Mouse (Mus musculus) gonadal fat pad, adult 2 months (tissue): ENCODE results near the gene Rai1. TPM values are rescaled to one million over a fixed set of nuclear protein-coding genes. Genes with fewer than 3 reads are reported as not detected.

ENCODE experiments used
- DNase-seq: peaks from one replicate; pipeline ENCODE4 v3.0.0-alpha.2; 2012; ENCODE audit warnings: low read depth
- polyA plus RNA-seq: library from polyadenylated mRNA; depleted of rRNA; stranded (reverse); fragments of >200 nt; gene quantifications from 2 replicates; pipeline ENCODE4 v1.2.3, GENCODE M21; 2012; rRNA removed

The Rai1 gene
- 24.1 and 35.7 TPM in 2 replicates for polyA plus RNA-seq

- DNase-seq = no peak
Observed at GRCm38 (mm10) chr11:60104810-60105592, at the start of gene Rai1. Gene Rai1 (plus strand): TSS chr11:60105013.

- no peak for DNase-seq
Observed at GRCm38 (mm10) chr11:60056520-60056919, 48.3 kb upstream of the Rai1 start.

GRCm38 (mm10) chr11:60057987-60058386, 46.8 kb upstream of the Rai1 start:
- DNase-seq = no peak

DNA sequence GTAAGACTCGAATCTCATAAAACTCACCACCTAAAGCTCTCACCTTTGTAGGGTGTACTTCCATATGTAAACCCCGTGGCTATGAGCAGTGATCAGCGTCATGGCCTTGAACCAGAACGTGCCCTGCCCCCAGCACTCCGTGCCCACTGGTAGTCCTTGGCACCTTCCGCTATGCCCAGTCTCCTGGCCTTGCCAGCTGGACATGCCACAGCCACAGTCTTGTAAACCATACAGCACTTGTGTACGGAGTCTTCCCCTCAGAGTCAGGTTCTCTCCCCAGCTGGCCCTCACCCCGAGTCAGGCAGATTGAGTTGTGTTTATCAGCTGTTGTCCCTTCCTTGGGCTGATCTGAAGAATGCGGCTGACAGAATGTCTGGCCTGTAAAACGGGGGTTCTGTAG, 46.4 kb upstream of the Rai1 start:
- no peak for DNase-seq

- DNase-seq = no peak
Observed at GRCm38 (mm10) chr11:60060026-60060425, 44.8 kb upstream of the Rai1 start.

GRCm38 (mm10) chr11:60061504-60062006, 43.3 kb upstream of the Rai1 start:
- DNase-seq = no peak

GRCm38 (mm10) chr11:60065267-60065666, 39.5 kb upstream of the Rai1 start:
- DNase-seq = no peak

DNA sequence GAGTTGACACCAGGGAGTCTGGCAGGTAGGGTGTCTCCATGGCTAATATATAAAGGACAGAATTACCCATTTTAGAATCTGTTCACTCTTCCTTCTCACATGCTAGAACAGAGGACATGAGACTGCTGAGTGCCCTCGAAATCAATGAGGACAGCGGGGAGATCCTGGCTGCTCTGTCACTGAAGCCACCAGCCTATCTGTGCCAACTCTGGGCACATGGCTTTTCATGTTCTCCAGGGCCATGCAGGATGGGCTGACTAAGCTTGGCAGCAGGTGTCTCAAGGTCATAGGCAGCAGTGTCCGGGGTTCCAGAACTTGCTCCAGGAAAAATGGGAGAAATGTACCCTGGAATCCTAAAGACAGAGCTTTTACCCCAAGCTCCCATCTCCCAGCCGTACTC, 37.2 kb upstream of the Rai1 start:
- DNase-seq = no peak

- DNase-seq = no peak
Observed at GRCm38 (mm10) chr11:60068631-60069030, 36.2 kb upstream of the Rai1 start.

DNA sequence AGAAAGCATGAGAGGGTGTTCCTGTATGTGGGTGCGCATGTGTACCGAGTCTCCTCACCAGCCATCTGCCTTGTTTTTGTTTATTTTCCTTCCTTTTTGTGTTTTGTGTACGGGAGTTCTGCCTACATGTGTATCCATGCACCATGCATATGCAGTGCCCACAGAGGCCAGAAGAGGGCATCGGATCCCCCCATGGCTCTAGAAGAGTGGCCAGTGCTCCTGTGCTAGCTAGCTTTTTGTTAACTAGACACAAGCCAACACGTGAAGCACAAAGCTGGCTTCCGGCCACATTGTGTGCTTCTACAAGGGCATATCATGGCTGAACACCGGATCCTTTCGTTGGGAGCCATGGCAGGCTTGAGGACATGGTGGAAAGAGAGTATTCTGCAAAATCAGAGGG, 34.2 kb upstream of the Rai1 start:
- no peak for DNase-seq

DNA sequence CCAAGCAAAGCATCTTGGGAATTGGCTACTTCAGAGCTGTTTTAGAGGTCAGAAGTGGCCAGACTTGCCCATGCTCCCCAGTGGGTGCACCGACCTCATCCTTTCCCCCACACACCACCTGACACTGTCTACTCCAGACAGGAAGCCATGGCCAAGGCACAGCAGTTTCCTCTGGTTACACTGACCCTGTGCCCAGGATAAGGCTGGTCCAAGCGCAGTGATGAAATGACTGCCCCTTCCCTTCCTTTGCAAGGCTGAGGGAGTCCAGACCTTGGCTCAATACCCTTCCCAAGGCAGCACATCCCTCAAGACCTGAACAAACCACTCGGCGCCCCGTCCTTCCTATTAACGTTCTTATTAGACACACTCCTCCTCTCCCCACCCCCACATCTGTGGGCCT, 33.6 kb upstream of the Rai1 start:
- DNase-seq = no peak

DNA sequence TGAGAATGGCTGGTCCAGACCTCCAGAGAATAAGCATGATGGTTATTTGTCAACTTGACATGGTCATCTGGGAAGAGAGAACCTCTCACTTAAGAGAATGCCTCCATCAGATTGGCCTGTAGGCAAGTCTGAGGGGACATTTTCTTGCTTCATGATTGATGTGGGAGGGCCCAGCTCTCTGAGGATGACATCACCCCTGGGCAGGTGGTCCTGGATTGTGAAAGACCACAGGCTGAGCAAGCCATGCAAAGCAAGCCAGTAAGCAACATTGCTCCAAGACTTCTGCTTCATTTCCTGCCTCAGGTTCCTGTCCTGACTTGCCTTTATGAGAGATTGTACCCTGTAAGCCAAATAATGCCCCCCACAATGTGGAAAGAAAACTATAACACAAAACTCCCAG, 31.7 kb upstream of the Rai1 start:
- no peak for DNase-seq

GRCm38 (mm10) chr11:60073936-60074502, 30.8 kb upstream of the Rai1 start:
- no peak for DNase-seq

DNA sequence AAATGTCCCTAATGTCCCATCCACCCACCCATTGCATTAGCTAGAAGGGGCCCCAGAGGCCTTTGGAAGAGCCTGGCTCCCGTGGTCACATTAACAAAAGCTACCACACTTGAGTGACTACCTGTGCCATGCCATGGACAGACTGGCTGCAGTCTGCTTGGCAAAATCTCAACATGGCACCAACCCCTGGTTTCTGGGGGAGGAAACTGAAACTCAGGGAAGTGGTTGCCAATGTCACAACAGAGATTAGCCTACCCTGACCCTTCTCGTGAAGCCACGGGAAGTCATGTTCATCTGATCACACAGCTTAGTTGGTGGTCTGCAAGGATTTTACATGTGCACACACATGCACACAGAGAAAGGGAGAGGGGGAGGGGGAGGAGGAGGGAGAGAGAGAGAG, 28.6 kb upstream of the Rai1 start:
- DNase-seq = no peak

GRCm38 (mm10) chr11:60076790-60077189, 28.0 kb upstream of the Rai1 start:
- DNase-seq = no peak

DNA sequence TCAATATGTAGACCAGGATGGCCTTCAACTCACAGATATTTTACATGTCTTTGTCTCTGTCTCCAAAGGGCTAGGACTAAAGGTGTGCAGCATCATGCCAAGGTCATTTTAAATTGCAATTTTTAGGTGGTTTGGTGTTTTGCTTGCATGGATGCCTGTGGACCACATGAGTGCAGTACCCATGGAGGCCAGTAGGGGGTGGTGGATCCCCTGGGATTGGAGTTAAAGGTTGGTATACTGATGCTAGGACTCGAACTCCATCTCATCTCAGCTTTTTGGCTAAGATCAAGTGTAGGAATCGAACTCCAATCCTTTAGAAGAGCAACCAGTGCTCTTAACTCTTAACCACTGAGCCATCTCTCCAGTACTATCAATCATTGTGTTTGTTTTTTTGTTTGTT, 20.2 kb upstream of the Rai1 start:
- no peak for DNase-seq

DNA sequence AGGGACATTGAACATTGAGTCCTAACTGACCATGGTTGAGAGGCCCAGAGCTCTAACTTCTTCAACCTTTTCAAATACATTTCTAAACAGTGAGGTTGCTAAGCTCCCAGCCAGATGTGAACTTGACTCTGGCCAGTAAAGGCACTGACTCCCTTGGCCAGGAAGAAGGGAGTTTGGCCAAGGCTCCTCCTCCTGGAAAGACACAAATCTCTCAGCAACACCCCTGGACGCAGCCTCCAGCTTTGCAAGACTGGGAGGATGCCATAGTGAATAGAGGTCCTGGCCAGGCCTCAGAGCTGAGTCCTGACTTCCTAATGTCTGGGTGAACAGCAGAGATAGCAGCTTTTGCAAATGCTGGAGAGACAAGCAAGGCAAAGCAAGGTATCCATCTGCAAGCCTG, 18.1 kb upstream of the Rai1 start:
- no peak for DNase-seq

DNA sequence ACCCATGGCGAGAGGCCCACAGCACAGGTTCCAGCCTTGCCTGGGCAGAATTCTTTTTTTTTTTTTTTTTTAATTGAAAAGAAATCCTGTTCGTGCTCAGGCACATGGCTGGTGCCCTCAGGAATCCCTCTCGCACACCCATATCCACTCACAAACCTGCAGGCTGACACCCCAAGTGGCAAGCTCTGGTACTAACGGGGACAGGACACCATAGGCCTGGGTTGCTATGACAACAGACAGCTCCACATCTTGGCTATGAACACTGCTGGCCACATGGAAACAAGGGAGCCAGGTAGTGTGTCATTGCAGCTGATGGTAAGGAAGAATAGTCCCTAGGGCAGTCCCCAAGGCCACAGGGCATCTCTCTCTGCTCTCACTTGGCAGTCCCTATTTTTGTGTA, 15.9 kb upstream of the Rai1 start:
- no peak for DNase-seq

- no peak for DNase-seq
Observed at GRCm38 (mm10) chr11:60090696-60091421, 14.0 kb upstream of the Rai1 start.

DNA sequence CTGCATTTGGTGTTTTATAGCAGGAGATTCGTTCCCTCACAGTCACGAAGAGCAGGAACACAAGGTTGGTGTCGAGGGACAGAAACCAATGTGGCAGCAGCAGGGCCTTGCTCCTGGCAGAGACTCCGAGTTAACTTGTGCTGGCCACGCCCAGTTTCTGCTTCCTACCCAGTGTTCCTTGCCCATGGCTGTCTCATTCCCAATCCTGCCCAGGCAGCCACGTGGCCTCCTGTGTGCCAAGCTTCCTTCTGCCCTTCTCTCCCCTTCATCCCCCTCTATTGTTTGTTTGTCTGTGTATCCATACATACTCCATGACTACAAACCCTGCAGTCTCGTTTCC, 13.4 kb upstream of the Rai1 start:
- DNase-seq = no peak

DNA sequence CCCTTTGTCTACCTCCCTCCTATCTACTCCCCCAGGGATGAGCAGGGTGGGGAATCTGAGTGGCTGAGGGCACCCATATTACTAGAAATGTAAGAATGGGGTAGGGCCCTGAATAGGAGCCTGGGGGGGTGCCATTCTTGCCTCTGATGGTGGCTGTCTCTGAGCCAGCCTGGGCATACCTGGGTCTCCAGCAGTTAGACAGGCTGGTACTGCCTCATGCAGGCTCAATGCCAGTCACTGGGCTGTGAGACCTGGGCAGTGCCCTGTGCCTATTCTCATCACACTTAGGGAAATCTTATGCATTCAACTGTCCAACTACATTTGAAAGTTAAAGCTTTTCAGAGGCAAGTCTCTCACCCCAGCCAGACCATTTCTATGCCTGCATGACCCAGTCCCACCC, 11.6 kb upstream of the Rai1 start:
- no peak for DNase-seq

GRCm38 (mm10) chr11:60093984-60094587, 10.7 kb upstream of the Rai1 start:
- DNase-seq = no peak
